Mouse (Mus musculus): ENCODE results near the gene Atxn1. TPM values are rescaled to one million over a fixed set of nuclear protein-coding genes. Genes with fewer than 3 reads are reported as not detected.

The Atxn1 gene
- polyA plus RNA-seq, 1 experiment from 2014 or later, result 2.3 TPM

DNA sequence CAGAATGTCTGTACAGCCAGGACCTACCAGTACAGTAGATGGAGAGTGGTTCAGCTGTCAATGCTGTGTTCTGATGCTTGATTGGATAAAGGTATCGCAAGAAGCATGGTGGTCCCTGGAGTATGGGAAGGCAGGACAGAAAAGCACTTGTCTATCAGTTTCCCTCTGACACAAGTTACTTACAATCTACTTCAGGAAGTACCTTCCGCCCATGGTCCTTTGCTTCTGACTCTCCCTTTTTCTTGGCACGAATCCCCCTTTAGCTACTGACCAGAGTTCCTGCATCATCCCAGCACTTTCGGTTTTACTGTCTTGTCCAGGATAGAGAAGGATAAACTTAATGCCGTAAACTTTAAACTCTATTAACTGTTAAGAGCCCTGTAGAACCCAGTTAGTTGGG, 283.6 kb downstream of the Atxn1 start:
- no peak overlapping the region for H3K4me2 ChIP-seq
- no peak overlapping the region for H3K9ac ChIP-seq (ENCODE audit: low read depth, low read length)
- H3K36me3 ChIP-seq (ENCODE audit: control insufficient read depth, insufficient read depth, low read length), result no peaks in the 10 kb centered on the region
- H3K9me3 ChIP-seq (ENCODE audit: control insufficient read depth, low read length), result no peaks in the 10 kb centered on the region
- no peaks in the 10 kb centered on the region for H3K4me1 ChIP-seq (replicated peaks; ENCODE audit: control insufficient read depth, insufficient read depth, low read length)
- no peak for DNase-seq (ENCODE audit: low spot score)
- ATAC-seq (replicated peaks; ENCODE audit: low FRiP score), result no peak
- H3K4me3 ChIP-seq (ENCODE audit: low read depth, low read length), result no peak overlapping the region
- H3K27ac ChIP-seq (ENCODE audit: low read depth, low read length), result no peak overlapping the region
- H3K27me3 ChIP-seq (replicated peaks; ENCODE audit: control insufficient read depth, insufficient read depth, low read length), result no peaks in the 10 kb centered on the region
- 74% methylated on average over 5 of the region's 5 CpGs for WGBS

- H3K36me3 ChIP-seq (ENCODE audit: control insufficient read depth, insufficient read depth, low read length), result no peaks in the 10 kb centered on the region
- no peak for DNase-seq (ENCODE audit: low spot score)
- no peak overlapping the region for H3K27ac ChIP-seq (ENCODE audit: low read depth, low read length)
- no peaks in the 10 kb centered on the region for H3K4me1 ChIP-seq (replicated peaks; ENCODE audit: control insufficient read depth, insufficient read depth, low read length)
- no peaks in the 10 kb centered on the region for H3K9me3 ChIP-seq (ENCODE audit: control insufficient read depth, low read length)
- no peak overlapping the region for H3K4me3 ChIP-seq (ENCODE audit: low read depth, low read length)
- H3K27me3 ChIP-seq (replicated peaks; ENCODE audit: control insufficient read depth, insufficient read depth, low read length), result no peaks in the 10 kb centered on the region
- WGBS, result 78% methylated on average over 5 of the region's 5 CpGs
- no peak overlapping the region for H3K9ac ChIP-seq (ENCODE audit: low read depth, low read length)
- no peak for ATAC-seq (replicated peaks; ENCODE audit: low FRiP score)
- H3K4me2 ChIP-seq, result no peak overlapping the region
These were observed 284.2 kb downstream of the Atxn1 start for GRCm38 (mm10) chr13:45680651-45681050.

DNA sequence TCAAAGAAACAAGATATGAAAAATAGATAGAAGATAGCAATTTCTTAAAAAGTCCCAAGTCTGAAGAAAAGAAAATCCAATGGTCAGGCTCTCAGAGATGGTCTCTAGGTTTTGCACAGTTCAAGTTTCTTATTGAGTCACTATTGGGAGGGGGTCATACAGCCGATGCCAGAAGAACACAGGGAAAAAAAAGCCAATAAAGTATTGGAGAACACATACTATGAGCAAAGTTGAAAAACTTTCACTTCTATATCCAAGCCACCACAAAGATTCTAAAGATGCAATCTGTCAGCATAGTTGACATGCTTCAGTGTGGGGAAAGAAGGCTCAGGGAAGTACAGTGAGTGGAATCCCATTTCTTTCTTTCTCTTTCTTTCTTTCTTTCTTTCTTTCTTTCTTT, 285.7 kb downstream of the Atxn1 start:
- no peak overlapping the region for H3K4me2 ChIP-seq
- no peaks in the 10 kb centered on the region for H3K9me3 ChIP-seq (ENCODE audit: control insufficient read depth, low read length)
- WGBS, result 83% methylated on average over 1 of the region's 1 CpGs
- no peak for ATAC-seq (replicated peaks; ENCODE audit: low FRiP score)
- no peaks in the 10 kb centered on the region for H3K36me3 ChIP-seq (ENCODE audit: control insufficient read depth, insufficient read depth, low read length)
- H3K27ac ChIP-seq (ENCODE audit: low read depth, low read length), result no peak overlapping the region
- no peak for DNase-seq (ENCODE audit: low spot score)
- H3K4me3 ChIP-seq (ENCODE audit: low read depth, low read length), result no peak overlapping the region
- H3K9ac ChIP-seq (ENCODE audit: low read depth, low read length), result no peak overlapping the region
- no peaks in the 10 kb centered on the region for H3K27me3 ChIP-seq (replicated peaks; ENCODE audit: control insufficient read depth, insufficient read depth, low read length)
- no peaks in the 10 kb centered on the region for H3K4me1 ChIP-seq (replicated peaks; ENCODE audit: control insufficient read depth, insufficient read depth, low read length)

GRCm38 (mm10) chr13:45672628-45673027, 292.2 kb downstream of the Atxn1 start:
- Histone ChIP-seq H3K4me1 (replicated peaks; ENCODE audit: control insufficient read depth, insufficient read depth, low read length) (no peaks in the 10 kb centered on the region), H3K4me2 (no peak overlapping the region), H3K9ac (ENCODE audit: low read depth, low read length) (no peak overlapping the region), H3K9me3 (ENCODE audit: control insufficient read depth, low read length) (no peaks in the 10 kb centered on the region), H3K27me3 (replicated peaks; ENCODE audit: control insufficient read depth, insufficient read depth, low read length) (no peaks in the 10 kb centered on the region), H3K27ac (ENCODE audit: low read depth, low read length) (no peak overlapping the region), H3K36me3 (ENCODE audit: control insufficient read depth, insufficient read depth, low read length) (no peaks in the 10 kb centered on the region), H3K4me3 (ENCODE audit: low read depth, low read length) (no peak overlapping the region)
- DNase-seq (ENCODE audit: low spot score), result no peak
- ATAC-seq (replicated peaks; ENCODE audit: low FRiP score), result no peak
- WGBS, result 55% methylated on average over 2 of the region's 2 CpGs

DNA sequence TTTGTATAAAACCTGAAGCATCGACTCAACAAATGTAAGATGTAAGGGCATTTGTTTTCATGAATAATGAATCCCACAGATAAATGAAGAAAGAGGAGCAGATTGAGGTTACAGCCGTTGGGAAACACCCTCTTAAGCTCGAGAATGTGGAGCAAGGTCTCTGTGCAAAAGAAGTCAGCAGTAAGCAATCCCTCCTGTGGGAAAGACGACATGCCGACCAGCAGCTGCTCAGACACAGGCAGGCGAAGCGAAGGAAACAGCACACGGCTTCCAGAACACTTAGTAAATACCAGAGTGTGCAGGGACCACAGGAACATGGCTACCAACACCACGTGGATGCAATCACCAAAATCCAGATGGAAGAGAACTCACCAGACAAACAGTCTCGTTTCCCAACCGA, 294.8 kb downstream of the Atxn1 start:
- Histone ChIP-seq H3K9ac (ENCODE audit: low read depth, low read length) (no peak overlapping the region), H3K27me3 (replicated peaks; ENCODE audit: control insufficient read depth, insufficient read depth, low read length) (no peaks in the 10 kb centered on the region), H3K4me2 (no peak overlapping the region), H3K4me3 (ENCODE audit: low read depth, low read length) (no peak overlapping the region), H3K27ac (ENCODE audit: low read depth, low read length) (no peak overlapping the region), H3K4me1 (replicated peaks; ENCODE audit: control insufficient read depth, insufficient read depth, low read length) (no peaks in the 10 kb centered on the region), H3K36me3 (ENCODE audit: control insufficient read depth, insufficient read depth, low read length) (no peaks in the 10 kb centered on the region), H3K9me3 (ENCODE audit: control insufficient read depth, low read length) (no peaks in the 10 kb centered on the region)
- DNase-seq (ENCODE audit: low spot score), result no peak
- WGBS, result 83% methylated on average over 11 of the region's 11 CpGs
- ATAC-seq (replicated peaks; ENCODE audit: low FRiP score), result no peak

DNA sequence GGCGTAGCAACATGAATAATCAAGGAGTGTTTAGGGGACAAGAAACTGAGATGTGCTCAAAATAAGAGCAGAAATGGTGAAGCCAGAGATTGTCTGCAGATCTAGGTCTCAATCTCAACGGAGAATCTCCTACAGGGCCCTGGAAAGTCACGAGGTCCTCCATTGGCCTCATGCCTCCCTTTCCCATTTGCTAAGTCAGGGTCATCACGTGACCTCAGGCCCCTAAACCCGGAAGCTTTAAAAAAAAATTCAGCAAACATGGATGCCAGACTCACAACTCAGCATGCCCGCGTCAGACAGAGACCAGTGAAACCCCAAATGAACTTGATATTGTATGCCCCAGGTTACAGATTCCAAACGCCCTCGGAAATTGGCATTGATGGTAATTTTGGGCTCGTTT, 302.0 kb downstream of the Atxn1 start:
- Histone ChIP-seq H3K4me1 (replicated peaks; ENCODE audit: control insufficient read depth, insufficient read depth, low read length) (no peaks in the 10 kb centered on the region), H3K9me3 (ENCODE audit: control insufficient read depth, low read length) (no peaks in the 10 kb centered on the region), H3K27me3 (replicated peaks; ENCODE audit: control insufficient read depth, insufficient read depth, low read length) (no peaks in the 10 kb centered on the region), H3K4me2 (no peak overlapping the region), H3K9ac (ENCODE audit: low read depth, low read length) (no peak overlapping the region), H3K4me3 (ENCODE audit: low read depth, low read length) (no peak overlapping the region), H3K27ac (ENCODE audit: low read depth, low read length) (no peak overlapping the region), H3K36me3 (ENCODE audit: control insufficient read depth, insufficient read depth, low read length) (no peaks in the 10 kb centered on the region)
- WGBS, result 81% methylated on average over 10 of the region's 10 CpGs
- no peak for ATAC-seq (replicated peaks; ENCODE audit: low FRiP score)
- no peak for DNase-seq (ENCODE audit: low spot score)

DNA sequence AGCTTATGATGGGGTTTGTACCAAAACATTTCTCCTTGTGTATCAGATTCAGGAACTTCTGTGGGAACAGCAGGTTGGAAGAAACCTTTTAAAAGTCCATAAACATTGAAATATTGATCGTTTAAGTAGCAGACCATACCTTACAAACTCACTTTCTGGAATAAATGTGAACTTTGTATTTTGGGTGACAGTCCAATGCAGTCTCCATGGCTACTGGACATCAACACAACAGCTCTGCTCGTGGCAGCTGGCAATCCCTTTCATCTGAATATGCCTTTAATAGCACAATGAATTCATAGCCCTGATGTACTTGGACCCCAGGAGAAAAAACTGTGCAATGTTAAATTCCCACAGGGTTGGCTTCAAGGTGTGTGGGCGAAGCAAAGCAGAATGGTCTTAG, 302.6 kb downstream of the Atxn1 start:
- H3K4me1 ChIP-seq (replicated peaks; ENCODE audit: control insufficient read depth, insufficient read depth, low read length), result no peaks in the 10 kb centered on the region
- no peak overlapping the region for H3K27ac ChIP-seq (ENCODE audit: low read depth, low read length)
- no peak overlapping the region for H3K4me3 ChIP-seq (ENCODE audit: low read depth, low read length)
- no peaks in the 10 kb centered on the region for H3K9me3 ChIP-seq (ENCODE audit: control insufficient read depth, low read length)
- no peaks in the 10 kb centered on the region for H3K36me3 ChIP-seq (ENCODE audit: control insufficient read depth, insufficient read depth, low read length)
- H3K27me3 ChIP-seq (replicated peaks; ENCODE audit: control insufficient read depth, insufficient read depth, low read length), result no peaks in the 10 kb centered on the region
- ATAC-seq (replicated peaks; ENCODE audit: low FRiP score) (no peak), DNase-seq (ENCODE audit: low spot score) (no peak)
- H3K9ac ChIP-seq (ENCODE audit: low read depth, low read length), result no peak overlapping the region
- no peak overlapping the region for H3K4me2 ChIP-seq
- WGBS, result 85% methylated on average over 3 of the region's 3 CpGs

GRCm38 (mm10) chr13:45661283-45662185, 303.3 kb downstream of the Atxn1 start:
- Histone ChIP-seq H3K9me3 (ENCODE audit: control insufficient read depth, low read length) (no peaks in the 10 kb centered on the region), H3K4me2 (no peak overlapping the region), H3K4me3 (ENCODE audit: low read depth, low read length) (no peak overlapping the region), H3K27ac (ENCODE audit: low read depth, low read length) (no peak overlapping the region), H3K36me3 (ENCODE audit: control insufficient read depth, insufficient read depth, low read length) (no peaks in the 10 kb centered on the region), H3K4me1 (replicated peaks; ENCODE audit: control insufficient read depth, insufficient read depth, low read length) (no peaks in the 10 kb centered on the region), H3K9ac (ENCODE audit: low read depth, low read length) (no peak overlapping the region), H3K27me3 (replicated peaks; ENCODE audit: control insufficient read depth, insufficient read depth, low read length) (no peaks in the 10 kb centered on the region)
- no peak for DNase-seq (ENCODE audit: low spot score)
- ATAC-seq (replicated peaks; ENCODE audit: low FRiP score), result no peak
- 88% methylated on average over 12 of the region's 12 CpGs for WGBS

GRCm38 (mm10) chr13:45659813-45660212, 305.0 kb downstream of the Atxn1 start:
- DNase-seq (ENCODE audit: low spot score), result no peak

More at GRCm38 (mm10) chr13:45659813-45660212, 305.0 kb downstream of the Atxn1 start:
- Histone ChIP-seq H3K4me1 (replicated peaks; ENCODE audit: control insufficient read depth, insufficient read depth, low read length) (no peaks in the 10 kb centered on the region), H3K27me3 (replicated peaks; ENCODE audit: control insufficient read depth, insufficient read depth, low read length) (no peaks in the 10 kb centered on the region), H3K36me3 (ENCODE audit: control insufficient read depth, insufficient read depth, low read length) (no peaks in the 10 kb centered on the region), H3K4me3 (ENCODE audit: low read depth, low read length) (no peak overlapping the region), H3K4me2 (no peak overlapping the region), H3K9ac (ENCODE audit: low read depth, low read length) (no peak overlapping the region), H3K9me3 (ENCODE audit: control insufficient read depth, low read length) (no peaks in the 10 kb centered on the region), H3K27ac (ENCODE audit: low read depth, low read length) (no peak overlapping the region)
- no peak for ATAC-seq (replicated peaks; ENCODE audit: low FRiP score)
- 75% methylated on average over 4 of the region's 4 CpGs for WGBS
